Mouse (Mus musculus): ENCODE measurements around the gene Foxs1.

GRCm38 (mm10) chr2:152933048-152933447, at the start of gene Foxs1:
- TF ChIP-seq CTCF (IDR thresholded peaks at IDR 0.05; ENCODE audit: extremely low read depth, insufficient read length, insufficient replicate concordance, low read depth, low read length) (no peak), POLR2A (IDR thresholded peaks at IDR 0.05; ENCODE audit: low read depth, low read length) (no peak)

All from small intestine, adult 2 months (tissue).